Mouse (Mus musculus): Measurements from ENCODE around the gene G6pc. TPM values are rescaled to one million over a fixed set of nuclear protein-coding genes. Genes with fewer than 3 reads are reported as not detected.

G6pc gene
- not detected for polyA plus RNA-seq (2017; shearing (Covaris generic))

DNA sequence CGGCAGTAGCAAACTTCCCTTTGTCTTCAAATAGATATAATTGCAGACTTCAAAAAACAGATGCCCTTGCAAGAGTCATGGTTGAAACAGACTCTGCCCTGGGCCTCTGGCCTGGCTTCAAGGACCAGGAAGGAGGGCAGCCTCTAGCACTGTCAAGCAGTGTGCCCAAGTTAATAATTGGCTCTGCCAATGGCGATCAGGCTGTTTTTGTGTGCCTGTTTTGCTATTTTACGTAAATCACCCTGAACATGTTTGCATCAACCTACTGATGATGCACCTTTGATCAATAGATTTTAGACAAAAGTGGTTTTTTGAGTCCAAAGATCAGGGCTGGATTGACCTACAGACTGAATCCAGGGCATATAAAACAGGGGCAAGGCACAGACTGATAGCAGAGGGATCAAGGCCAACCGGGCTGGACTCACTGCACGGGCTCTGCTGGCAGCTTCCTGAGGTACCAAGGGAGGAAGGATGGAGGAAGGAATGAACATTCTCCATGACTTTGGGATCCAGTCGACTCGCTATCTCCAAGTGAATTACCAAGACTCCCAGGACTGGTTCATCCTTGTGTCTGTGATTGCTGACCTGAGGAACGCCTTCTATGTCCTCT, at the start of gene G6pc:
G6pc (plus strand) TSS at position 236 of the 610 bp plus-strand sequence.

DNA sequence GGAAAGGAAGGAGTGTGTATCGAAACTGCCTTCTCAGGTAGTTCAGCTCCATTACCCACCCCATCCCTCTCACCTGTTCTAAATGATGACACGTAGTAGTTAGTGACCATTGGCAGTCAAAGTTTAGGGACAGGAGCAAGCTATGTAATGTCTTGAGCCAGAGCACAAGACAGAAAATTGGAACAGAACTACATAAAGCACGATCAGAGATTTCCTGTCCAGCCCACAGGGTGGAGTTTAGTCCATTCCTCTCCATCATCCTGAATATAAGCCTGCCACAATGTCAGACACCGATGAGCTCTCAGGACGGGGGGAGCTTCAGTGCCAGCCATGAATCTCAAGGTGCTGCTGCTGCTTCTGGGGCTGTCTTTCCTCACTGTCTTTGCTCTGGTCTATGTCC, 42.6 kb upstream of the G6pc start, which contains the start of gene Aoc2:
Aoc2 (plus strand) TSS at position 301 of the 400 bp plus-strand sequence.

DNA sequence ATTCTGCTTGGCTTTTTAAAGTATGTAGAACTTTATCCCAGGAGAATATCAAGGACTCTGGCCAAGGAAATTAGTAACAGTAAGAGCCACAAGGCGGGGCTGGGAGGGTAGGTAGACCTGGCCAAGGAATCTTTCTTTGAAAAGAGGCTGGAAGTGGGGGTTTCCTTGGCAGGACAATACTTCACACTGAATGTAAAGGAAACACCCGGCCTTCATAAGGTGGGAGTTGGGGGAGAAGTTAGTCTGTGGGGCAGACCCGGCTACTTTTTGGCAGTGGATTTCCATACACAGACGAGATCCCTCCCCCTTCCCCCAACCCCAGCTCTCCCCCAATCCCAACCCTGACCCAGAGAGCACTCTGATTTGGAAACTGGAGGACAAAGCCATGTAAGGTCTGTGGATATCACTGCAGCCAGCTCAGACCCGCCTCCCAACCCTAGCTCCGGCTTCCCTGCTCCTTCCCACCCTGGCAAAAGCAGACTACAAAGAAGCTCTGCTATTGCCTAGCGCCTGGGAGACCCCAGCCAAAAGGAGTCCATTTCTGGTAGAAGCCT, 36.9 kb upstream of the G6pc start, which contains the start of gene Aoc3:
Aoc3 (plus strand) TSS at position 235 of the 554 bp plus-strand sequence.

DNA sequence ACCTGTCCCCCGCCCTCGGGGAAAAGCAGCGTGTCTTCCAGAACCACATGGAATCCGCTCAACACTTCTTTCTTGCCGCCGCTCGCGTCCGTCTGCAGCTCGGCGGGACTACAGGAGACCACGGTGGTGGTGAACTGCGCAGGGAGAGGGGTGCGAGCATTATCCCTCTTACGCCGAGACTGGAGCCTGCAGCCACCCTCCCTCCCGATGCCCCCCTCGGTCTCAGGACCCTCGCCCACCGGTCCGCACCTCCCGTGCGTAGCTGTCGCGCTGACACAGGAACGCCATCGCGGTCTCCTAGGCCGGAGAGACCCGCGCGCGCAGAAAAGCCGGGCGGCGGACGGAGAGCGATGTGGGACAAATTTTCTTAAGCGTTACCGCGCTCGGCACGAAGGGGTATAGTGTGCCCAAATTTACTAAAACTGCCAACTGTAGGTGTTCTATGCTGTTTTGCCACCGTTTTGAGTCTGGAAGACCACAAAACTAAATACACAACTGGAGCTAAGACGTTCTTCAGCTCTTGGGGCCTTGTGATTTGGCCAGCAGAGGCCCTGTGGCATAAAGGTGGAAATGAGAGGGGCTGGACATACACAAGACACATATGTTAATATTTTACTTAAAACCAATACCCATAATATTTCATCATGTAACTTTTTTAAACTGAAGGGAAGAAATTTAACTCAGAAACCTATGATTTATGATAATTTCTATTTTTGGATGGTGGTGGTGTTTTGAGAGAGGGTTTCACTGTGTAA, 49.9 kb downstream of the G6pc start, which contains the start of gene Aarsd1:
Aarsd1 (minus strand) TSS at position 515 of the 755 bp plus-strand sequence.

DNA sequence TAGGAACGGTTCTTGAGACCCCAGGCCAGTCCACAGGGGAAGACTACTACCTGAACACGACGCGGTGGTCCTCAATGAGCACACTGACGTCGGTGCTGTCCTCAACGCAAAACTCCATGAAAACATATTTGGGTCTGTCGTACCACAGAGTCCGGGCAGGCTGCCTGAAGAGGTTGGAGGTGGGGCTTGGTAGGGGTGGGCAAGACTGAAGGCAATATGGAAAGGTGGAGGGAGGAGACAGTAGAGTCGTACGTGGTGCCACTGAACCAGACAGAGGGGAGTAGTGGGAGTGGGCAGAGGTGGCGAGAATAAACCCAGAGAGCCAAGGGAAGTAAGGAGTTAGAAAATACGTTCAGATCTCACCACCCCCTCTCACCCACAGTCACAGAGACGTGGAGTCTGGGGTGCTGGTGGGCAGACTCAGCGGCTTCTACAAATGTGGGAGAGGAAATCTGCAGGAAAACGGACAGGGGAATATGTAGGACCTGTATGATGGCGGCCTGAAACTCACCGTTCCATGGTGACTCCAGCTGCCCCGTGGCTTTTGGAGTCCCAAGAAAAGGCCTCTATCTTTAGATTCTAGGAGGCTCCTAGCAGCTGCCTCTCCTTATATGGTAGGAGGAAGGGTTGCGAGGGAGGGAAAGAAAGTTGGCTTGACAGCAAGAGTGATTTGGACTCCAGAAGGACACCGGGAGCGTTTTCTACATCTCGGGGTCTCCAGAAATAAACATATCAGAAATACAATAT, 56.9 kb downstream of the G6pc start, which contains the start of gene Gm27029:
Gm27029 (minus strand) TSS at position 692 of the 747 bp plus-strand sequence.

DNA sequence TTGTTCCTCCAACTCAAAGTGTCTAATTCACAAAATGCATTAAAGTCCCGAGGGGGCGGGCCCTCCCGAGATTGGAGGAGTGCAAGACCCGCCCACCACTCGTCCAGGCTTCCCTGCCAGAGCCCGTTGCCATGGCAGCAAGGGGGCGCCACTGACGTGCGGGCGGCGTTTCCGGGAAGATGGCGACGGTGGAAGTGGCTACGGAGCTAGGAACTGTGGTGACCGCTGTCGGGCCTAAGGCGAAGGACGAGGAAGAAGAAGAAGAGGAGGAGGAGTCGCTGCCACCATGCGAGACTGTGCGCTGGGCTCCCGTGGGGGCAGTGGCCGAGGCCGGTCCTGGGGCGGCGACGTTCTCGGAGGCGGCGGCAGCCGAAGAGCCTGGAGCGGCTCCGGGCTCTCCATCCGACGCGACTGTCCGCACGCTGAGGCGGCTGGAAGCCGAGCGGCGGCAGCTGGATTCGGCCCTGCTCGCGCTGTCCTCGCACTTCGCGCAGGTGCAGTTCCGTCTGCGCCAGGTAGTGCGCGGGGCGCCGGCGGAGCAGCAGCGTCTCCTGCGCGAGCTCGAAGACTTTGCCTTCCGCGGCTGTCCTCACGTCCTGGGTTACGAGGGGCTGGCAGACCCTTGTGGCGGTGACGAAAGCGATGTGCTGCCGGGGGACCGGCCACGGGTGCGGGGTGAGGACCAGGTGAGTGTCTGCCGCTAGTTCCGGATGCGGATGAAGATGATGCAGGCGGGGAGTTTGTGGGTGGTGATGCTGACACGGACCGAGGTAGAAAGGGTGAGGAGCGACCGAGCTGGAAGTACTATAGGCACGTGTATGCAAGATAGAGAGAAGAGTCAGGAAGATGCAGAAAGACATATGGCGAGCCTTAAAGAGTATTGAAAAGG, 57.8 kb downstream of the G6pc start, which contains the start of the genes Rundc1 and Ptges3l:
Rundc1 (plus strand) TSS at position 161 of the 889 bp plus-strand sequence.
Ptges3l (minus strand) TSS at position 409 of the 889 bp plus-strand sequence.

Other genes starting within 250 kb of the G6pc start
- gene Retreg3, start 247.7 kb upstream of the G6pc start, polyA plus RNA-seq (2017; shearing (Covaris generic)) = 43.8 TPM
- gene Tubg1, start 247.6 kb upstream of the G6pc start, polyA plus RNA-seq (2017; shearing (Covaris generic)) = 44.6 TPM
- 4.5 TPM for gene Tubg2, start 211.7 kb upstream of the G6pc start, polyA plus RNA-seq (2017; shearing (Covaris generic))
- gene Cntnap1, start 197.0 kb upstream of the G6pc start, polyA plus RNA-seq (2017; shearing (Covaris generic)) = 0.05 TPM
- gene Plekhh3, start 196.2 kb upstream of the G6pc start, polyA plus RNA-seq (2017; shearing (Covaris generic)) = not detected
- 2.0 TPM for gene Ccr10, start 192.1 kb upstream of the G6pc start, polyA plus RNA-seq (2017; shearing (Covaris generic))
- 98.0 TPM for gene Ezh1, start 141.1 kb upstream of the G6pc start, polyA plus RNA-seq (2017; shearing (Covaris generic))
- gene Ramp2, start 121.5 kb upstream of the G6pc start, polyA plus RNA-seq (2017; shearing (Covaris generic)) = 0.36 TPM
- gene Vps25, start 113.9 kb upstream of the G6pc start, polyA plus RNA-seq (2017; shearing (Covaris generic)) = 178 TPM
- gene Wnk4, start 107.0 kb upstream of the G6pc start, polyA plus RNA-seq (2017; shearing (Covaris generic)) = 6.2 TPM
- gene Cntd1, start 88.5 kb upstream of the G6pc start, polyA plus RNA-seq (2017; shearing (Covaris generic)) = 0.33 TPM
- 134 TPM for gene Coa3, start 88.4 kb upstream of the G6pc start, polyA plus RNA-seq (2017; shearing (Covaris generic))
- gene Becn1, start 65.3 kb upstream of the G6pc start, polyA plus RNA-seq (2017; shearing (Covaris generic)) = 232 TPM
- gene Psme3, start 51.3 kb upstream of the G6pc start, polyA plus RNA-seq (2017; shearing (Covaris generic)) = 93.7 TPM
- gene Aoc2, start 42.5 kb upstream of the G6pc start, polyA plus RNA-seq (2017; shearing (Covaris generic)) = 3.4 TPM
- gene Aoc3, start 37.0 kb upstream of the G6pc start, polyA plus RNA-seq (2017; shearing (Covaris generic)) = not detected
- 51.8 TPM for gene Aarsd1, start 50.1 kb downstream of the G6pc start, polyA plus RNA-seq (2017; shearing (Covaris generic))
- 2.4 TPM for gene Gm27029, start 57.2 kb downstream of the G6pc start, polyA plus RNA-seq (2017; shearing (Covaris generic))
- 7.5 TPM for gene Rundc1, start 57.5 kb downstream of the G6pc start, polyA plus RNA-seq (2017; shearing (Covaris generic))
- 0.94 TPM for gene Ptges3l, start 57.8 kb downstream of the G6pc start, polyA plus RNA-seq (2017; shearing (Covaris generic))
- gene Rpl27, start 74.7 kb downstream of the G6pc start, polyA plus RNA-seq (2017; shearing (Covaris generic)) = 395 TPM
- gene Ifi35, start 80.8 kb downstream of the G6pc start, polyA plus RNA-seq (2017; shearing (Covaris generic)) = 215 TPM
- not detected for gene Rnd2, start 97.4 kb downstream of the G6pc start, polyA plus RNA-seq (2017; shearing (Covaris generic))
- gene Vat1, start 98.7 kb downstream of the G6pc start, polyA plus RNA-seq (2017; shearing (Covaris generic)) = 0.38 TPM
- gene Brca1, start 184.4 kb downstream of the G6pc start, polyA plus RNA-seq (2017; shearing (Covaris generic)) = 3.9 TPM
- gene Nbr1, start 184.6 kb downstream of the G6pc start, polyA plus RNA-seq (2017; shearing (Covaris generic)) = 127 TPM
- 11.4 TPM for gene Tmem106a, start 214.7 kb downstream of the G6pc start, polyA plus RNA-seq (2017; shearing (Covaris generic))
- gene Gm11634, start 231.7 kb downstream of the G6pc start, polyA plus RNA-seq (2017; shearing (Covaris generic)) = not detected